Mouse (Mus musculus): ENCODE results near the gene Tex19.2.
"Not testable (repeated sequence)": the region's sequence is repeated elsewhere in the genome, so short reads cannot be mapped to it uniquely, and the experiment has no call there.

Tex19.2 gene

DNA sequence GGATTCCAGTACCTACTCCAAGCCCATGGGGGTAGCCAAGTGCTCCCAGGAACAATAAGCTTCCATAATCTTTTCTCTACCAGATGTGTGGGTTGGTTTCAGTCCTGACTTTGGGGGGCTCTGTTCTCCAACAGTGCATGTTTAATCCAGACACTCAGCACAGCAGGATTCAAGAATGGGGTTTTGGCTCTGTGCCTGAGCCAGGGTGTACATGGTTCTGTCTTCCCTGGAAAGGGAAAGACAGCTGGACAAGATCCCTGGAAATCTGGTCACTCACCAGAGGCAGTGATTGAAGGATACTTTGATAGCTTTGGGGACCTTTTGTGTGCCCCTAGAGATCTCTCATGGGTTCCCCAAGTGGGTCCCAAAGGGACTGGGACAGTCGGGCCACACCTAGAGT is 6.9 kb downstream of the Tex19.2 start:
- DNase-seq (ENCODE audit: low read depth, low spot score), result no peak

DNA sequence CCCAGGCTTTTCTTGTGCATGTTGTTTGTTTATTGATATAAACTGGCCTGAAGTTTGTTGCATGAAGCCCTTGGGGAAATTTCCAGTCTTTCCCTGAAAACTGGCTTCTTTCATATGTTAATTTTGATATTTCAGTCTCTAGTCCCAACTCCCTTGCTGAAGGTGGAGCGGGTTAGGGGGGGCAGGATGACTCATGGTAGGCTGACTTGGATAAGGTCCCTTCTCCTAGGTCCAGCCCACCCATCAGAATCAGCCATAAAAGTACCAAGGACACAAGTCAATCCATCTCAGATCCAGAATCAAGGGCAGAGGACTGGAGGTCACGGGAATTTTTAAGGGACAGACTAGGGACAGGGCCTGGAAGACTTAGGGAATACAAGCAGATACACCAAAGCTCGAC is 7.4 kb downstream of the Tex19.2 start:
- no peak for DNase-seq (ENCODE audit: low read depth, low spot score)

DNA sequence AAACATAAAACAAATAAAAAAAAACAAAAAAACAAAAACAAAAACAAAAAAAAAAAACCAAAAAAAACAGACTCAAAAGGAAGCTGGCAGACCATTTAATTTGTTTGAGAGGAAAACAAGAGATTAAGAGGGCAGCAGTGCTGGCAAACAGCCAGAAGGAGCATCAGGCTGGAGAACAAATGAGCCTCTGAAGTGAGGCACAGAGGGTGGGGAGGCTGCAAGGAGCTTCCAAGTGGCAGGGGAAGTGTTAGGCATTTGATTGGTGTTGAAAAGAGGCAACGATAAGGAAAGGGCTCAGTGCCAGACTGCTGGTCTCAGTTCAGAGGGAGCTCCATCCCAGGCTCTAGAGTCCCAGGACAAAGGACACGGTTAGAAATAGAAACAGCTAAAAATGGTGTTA is 8.5 kb downstream of the Tex19.2 start:
- DNase-seq (ENCODE audit: low read depth, low spot score), result no peak

DNA sequence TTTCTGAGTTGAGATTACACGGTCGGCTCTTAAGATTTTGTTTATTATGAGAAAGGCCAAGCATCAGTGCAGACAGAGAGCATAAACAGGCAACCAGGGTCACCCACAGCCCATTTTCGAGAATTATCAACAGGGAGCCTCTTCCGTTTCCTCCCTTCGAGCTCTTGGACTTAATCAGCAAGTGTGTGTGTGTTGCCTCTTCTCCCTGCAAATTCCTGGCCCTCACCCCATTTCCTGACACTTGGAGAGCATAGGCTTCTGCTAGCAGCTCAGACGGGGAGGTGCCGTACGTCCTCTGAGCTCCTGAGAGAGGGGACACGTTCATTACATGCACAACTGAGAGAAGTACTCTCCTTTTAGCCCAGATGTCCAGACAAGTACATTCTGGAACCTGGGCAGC is 10.4 kb downstream of the Tex19.2 start:
- DNase-seq (ENCODE audit: low read depth, low spot score), result no peak

DNA sequence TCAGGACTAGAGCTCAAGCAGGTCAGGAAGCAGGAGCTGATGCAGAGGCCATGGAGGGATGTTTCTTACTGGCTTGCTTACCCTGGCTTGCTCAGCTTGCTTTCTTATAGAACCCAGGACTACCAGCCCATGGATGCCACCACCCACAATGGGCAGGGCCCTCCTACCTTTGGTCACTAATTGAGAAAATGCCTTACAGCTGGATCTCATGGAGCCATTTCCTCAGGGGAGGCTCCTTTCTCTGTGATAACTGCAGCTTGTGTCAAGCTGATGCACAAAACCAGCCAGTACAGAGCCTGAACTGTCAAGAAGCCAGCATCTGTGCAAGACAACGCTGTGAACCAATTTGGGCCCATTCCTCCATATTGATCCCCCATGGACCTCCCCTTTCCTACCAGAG is 11.2 kb downstream of the Tex19.2 start:
- not testable (repeated sequence) for DNase-seq (ENCODE audit: low read depth, low spot score)

DNA sequence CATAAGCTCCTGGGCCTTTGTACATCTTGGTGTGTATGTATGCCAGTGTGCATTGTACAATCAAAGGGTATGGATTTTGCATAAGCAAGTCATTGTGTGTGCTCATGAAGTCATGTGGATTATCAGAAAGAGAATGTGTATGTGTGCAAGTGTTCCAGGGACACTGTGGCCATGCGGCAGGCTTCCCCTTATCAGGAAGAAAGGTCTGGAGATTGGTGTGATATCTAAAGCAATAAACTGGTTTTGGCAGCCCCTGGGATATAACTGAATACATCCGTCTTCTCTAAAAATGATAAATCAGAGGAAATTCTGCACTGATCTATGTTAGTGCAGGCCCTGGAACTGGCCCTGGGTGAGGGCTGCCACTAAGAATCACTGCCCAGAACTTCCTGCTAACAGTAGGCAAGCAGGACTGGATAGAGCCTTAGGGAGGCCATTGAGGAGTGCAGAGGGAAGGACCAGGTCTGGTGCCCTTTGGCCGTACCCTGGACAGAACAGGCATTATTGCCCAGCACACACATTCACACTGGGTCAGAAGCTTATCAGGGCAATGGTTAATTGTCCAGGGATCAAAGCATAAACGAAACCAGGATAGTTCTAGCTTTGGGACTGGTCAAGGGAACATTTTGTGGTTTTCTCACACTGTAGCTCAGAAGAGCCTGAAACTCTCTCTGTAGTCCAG is 17.2 kb downstream of the Tex19.2 start:
- no peak for DNase-seq (ENCODE audit: low read depth, low spot score)

DNA sequence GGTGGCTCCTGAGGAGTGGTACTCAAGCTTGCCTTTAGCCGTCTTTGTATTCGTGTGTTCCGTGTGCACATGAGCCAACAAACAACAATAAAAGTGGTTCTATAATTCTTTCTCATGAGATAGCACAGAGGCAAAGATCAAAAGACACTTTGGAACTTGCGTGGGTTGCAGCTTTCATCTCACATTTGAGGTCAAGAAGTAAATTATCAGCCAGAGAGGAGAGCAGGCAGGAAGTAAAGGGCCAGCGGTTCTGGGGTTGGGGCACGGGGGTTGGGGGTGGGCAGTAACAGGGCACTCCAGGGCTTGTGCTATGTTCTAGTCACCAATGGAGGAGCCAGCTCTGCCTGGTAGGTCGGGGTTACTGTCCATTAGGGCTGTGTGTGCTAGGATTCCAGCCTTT is 17.8 kb downstream of the Tex19.2 start:
- no peak for DNase-seq (ENCODE audit: low read depth, low spot score)

DNA sequence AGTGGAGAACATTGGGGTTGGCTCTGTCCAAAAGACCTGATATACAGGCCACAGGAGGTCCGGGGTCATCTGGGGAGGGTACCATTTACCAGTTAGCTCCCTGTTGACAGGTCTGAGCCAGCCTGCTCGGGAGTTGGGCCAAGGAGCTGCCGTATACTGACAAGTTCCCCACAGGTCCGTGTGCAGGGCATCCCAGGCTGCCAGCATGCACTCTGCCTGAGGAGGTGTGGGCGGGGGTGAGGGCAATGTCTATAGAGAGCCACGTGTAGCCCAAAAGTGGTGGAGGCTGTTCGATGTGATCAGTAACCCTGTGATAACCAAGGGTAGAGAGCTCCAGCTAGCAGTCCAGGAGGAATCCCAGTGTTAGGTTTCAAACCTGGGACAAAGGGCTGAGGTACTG is 18.7 kb downstream of the Tex19.2 start:
- no peak for DNase-seq (ENCODE audit: low read depth, low spot score)

DNA sequence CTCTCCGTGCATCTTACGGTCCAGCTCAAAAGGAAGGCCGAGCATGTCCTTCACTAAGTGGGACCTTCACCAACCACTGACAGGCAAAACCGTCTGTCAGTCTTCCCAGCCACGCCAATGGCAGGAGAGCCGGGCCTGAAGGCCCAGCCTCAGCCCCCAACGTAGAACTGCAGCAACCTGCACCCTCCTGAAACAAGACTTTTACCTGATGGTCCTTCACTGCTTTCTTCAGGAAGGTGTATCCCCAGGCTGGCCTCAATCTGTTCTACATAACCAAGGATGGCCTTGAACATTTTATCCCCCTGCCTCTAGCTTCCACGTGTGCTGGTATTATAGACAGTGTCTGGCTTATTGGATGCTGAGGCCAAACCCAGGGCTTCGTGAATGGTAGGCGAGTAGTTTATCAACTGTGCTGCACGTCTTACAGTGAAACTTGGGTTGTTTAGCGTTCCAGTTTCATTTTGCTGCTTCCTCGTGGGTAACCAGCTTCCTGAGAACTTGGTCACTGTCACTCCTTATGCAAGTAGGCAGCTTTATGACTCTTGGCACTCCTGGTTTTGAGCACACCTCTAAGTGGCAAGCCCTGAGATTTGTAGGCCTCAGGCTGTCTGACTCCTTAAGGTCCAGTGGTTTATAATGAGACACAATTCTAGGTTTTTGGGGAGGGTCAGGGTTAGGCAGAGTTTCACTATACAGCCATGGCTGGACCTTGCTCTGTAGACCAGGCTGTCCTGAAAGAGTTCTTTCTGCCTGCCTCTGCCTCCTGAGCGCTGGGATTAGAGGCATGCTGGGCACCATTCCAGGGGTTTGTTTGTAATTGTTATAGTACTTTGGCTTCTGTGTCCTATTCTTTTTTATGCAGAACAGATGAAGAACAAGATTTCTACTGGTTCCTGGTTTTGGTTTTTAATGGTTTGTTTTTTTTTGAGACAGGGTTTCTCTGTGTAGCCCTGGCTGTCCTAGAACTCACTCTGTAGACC is 25.6 kb downstream of the Tex19.2 start:
- DNase-seq (ENCODE audit: low read depth, low spot score), result no peak

DNA sequence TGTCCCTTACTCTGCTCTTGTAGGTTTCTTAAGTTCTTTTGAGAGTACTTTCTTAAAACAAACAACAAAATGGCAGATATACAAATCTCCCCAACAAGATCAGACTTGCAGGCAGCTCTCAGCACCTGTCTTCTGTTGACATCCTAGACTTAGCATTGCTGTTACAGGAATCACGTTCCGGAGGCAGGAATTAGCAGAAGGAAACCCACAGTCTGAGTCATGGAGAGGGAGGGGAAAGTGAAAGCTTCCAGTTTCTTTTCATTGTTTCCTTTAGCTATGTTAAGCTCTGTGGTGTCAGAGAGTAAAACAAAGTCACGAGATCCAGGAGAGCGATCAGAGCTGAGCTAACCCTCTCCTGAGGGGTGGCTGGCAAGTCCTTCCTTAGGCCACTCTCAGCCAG is 27.5 kb downstream of the Tex19.2 start:
- no peak for DNase-seq (ENCODE audit: low read depth, low spot score)

DNA sequence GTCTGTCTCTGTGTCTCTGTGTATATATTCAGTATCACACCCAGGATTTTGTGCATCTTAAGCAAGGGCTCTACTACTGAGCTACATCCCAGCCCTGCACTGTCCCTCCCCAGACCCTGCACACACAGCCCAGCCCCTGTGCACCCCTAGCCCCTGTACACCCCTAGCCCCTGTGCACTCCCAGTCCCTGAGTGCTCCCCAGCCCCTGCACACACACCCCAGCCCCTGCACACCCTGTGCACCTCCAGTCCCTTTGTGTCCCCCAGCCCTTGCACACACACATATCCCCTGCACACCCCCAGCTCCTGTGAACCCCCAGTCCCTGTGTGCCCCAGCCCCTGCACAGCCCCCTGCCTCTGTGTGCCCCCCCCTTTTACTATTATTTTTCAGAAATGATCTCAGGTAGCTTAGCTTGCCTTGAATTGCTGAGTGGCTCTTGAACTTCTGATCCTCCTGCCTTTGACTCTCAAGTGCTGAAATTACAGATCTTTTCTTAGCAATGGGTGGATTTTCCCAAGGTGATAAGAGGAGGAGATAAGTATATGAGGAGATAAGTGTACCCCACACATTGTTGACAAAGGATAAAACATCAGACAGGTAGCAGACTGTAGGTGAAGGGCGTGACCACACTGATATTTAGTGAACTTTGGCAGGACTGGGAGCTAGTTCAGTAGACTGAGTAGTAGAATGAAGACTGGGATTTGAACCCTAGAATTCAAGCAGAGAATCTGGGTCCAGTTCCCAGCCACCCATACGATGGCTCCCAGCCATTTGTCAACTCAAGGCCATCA is 28.5 kb downstream of the Tex19.2 start:
- DNase-seq (ENCODE audit: low read depth, low spot score), result no peak

DNA sequence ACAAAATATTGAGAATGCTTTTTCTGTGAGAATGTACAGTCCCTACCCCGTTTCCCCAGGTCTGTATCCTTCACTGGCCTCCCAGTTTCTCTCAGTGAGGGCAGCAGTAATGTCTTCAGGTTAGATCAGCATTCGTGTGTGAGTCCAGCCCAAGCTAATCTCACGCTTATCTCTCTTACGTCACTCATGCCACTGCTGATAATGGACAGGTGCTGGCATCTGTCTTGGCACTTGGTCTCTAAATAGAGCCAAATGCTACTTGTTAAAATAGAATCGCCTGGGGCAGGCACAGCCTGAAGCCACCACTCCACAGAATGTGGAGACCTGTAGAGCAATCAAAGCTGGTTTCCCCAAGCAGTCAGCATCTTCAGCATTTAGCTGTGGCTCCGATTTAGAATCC is 29.5 kb downstream of the Tex19.2 start:
- DNase-seq (ENCODE audit: low read depth, low spot score), result no peak

DNA sequence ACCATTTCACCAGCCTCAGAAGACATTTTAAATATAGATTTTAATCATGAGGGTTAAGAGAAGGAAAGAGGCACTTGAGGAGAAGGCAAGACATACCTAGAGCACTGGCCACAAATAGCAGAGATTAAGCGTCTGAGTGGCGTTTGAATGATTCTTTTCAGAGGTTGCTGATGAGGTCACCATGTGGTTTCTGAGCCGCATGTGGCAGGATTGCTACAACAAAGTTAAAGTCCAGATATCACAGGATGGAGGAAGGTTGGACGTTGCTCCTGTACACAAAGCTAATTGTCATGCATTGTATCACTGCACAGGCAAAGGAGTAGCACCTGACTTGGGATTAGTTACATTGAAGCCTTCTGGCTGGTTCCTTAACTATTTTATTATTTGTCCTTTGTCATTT is 32.2 kb downstream of the Tex19.2 start:
- DNase-seq (ENCODE audit: low read depth, low spot score), result no peak

DNA sequence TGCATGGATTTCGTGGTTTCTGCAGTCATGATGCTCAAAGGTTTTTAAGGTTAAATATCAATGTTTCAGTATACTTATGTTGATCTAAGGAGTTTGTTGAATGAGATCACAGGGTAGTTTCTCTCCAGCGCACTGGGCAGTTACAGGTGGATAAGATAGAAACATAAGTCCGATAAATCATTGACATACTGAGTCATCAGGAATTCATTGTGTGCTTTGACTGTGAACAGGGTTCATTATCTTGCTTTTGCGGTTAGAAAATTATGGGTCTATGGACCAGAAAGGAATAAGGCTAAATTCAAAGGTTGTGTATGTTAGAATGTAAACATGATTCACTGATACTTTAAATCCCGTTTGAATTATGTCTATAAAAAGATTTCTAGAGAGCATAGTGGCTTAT is 33.3 kb downstream of the Tex19.2 start:
- no peak for DNase-seq (ENCODE audit: low read depth, low spot score)

DNA sequence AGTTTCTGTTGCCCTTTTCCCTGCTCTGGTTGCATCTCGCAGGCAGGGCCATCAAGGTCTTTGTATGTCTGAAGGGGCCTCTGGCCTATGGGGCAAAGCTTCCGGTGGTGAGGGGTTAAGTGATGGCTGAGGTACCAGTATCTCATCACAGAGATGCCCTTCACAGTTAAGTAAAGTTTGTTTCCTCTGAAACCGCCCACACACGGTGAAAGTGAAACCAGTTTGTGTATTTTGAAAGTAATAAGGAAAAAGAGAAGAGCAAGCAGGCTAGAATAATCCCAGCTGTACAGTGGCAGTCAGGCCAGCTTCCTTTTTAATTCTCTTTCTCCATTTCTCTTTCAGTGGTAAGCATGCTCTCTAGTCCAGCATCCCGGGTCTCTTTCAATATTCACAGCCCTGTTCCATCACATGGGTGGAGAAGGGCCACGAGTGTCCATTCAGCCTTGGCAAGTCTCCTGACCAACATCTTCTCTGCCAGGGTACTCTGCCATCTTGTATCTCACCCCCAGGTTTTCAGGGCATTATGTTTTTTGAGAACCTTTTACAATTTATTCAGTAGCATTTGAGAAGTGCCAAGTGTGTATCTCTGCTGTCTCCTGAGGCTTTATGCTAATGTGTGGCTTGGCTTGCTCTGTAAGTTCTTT is 35.5 kb downstream of the Tex19.2 start:
- DNase-seq (ENCODE audit: low read depth, low spot score), result no peak

DNA sequence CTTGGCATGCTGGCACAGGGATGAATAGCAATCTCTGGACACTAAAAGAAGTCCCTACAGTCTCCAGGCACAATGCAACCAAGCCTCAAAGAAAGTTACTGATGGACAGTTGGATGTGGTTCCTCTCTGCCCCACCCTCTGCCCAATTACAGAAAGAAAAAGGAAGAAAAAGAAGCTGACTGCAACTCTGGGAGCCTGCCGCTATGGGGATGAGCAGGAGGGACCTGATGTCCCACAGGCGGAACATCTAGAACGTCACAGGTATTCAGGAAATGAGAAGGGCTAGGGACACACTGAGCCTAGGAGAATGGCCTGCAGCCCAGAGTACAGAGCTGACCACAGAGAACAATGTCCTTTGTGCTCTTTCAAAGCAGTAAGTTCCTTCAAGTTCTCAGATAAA is 36.2 kb downstream of the Tex19.2 start:
- DNase-seq (ENCODE audit: low read depth, low spot score), result no peak

DNA sequence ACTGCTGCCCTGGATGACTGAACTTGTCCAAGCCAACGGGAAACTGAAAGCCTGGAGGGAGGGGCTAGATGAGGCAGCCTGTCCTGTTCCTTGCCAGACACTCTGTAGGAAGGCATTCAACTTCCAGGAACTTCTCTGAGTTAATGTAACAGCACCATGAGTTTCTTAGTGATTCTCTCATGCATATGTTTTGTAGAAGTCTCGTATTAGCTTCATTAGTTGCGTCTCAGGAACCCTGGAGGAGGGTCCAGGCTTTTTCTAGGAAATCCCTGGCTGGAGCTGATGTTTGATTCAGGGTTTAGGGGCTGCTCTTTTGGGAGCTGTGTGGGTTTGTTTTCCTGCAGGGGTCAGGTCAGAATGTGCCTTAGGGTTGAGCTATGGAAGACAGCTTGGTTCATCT is 37.4 kb downstream of the Tex19.2 start, which contains the start of gene Sectm1a:
Gene Sectm1a (minus strand): TSS at position 101 of the 400 bp plus-strand sequence.
- no peak for DNase-seq (ENCODE audit: low read depth, low spot score)

DNA sequence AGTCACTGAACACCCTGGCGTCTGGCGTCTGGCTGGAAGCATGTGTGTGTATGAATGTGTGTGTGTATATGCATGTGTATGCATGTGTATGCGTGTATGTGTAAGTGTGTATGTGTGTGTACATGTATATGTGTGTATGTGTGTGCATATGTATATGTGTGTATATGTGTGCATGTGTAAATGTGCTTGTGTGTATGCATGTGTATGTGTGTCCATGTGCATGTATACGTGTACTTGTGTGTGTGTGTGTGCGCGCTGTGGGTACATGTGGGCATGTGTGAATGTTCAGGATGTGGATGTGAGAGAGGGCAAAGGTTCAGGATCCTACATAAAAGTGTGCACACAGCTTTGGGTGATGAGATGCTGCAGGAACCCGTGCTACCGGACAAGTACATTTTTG is 38.1 kb downstream of the Tex19.2 start:
- DNase-seq (ENCODE audit: low read depth, low spot score), result no peak

DNA sequence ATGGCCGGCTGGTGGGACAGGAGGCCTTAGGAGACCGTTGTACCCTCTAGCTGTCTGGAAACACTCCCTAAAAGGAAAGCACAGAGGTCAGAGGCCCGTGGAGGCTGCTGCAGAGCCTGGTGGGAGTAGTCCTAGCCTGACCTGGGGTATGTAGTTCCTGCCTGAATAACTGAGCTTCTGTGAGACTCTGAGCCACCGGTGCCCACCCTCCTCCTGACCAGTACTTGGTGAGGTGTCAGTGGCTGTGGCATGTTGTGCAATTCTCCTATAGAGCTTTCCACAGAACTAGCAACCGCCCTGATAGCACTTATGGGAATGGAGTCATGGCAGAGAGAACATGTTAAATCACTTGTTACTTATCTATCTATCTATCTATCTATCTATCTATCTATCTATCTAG is 42.8 kb downstream of the Tex19.2 start:
- DNase-seq (ENCODE audit: low read depth, low spot score), result no peak

DNA sequence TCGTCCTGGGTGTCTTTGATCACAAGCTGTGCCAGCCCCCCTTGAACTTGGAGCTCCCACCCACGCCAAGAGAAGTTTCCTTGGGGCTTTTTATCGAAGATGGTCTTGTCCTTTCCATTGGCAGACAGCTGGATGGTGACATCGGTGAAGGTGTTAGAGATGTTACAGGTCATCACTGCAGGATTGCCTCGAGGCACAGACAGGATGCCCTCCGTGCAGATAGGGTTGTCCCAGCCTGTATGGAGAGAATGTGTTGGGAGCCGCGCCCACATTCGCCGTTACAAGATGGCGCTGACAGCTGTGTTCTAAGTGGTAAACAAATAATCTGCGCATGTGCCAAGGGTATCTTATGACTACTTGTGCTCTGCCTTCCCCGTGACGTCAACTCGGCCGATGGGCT is 48.8 kb downstream of the Tex19.2 start:
- DNase-seq (ENCODE audit: low read depth, low spot score), result not testable (repeated sequence)

DNA sequence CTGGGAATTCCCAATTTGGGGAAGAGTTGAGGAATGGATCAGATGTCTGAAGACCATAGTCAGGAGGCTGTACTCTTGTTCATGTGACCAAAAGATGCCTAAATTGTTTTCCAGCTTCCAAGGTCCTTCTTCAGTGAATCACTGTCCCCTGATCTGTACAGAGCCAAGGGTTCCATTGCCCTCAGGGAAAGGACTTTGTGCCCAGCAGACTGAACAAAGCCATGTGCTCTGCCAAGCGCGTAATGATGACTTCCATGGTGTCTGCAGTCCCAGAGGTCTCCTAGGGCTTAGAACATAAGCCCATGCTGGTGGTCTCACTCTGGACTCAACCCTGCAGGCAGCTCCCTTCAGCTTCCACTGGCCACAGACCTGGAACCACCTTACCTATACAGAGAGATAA is 50.6 kb downstream of the Tex19.2 start:
- no peak for DNase-seq (ENCODE audit: low read depth, low spot score)

Data from forelimb bud, embryonic 11.5 days (tissue).